Mouse (Mus musculus) ES-Bruce4 (cell line): ENCODE measurements around the gene Tfpt.

Experiments used
- CTCF ChIP-seq: IDR thresholded peaks from one replicate; pipeline ENCODE4 v1.8.1; 2011; ENCODE audit warnings: low read depth, low read length
- EP300 ChIP-seq: IDR thresholded peaks from 2 replicates; pipeline ENCODE4 v1.6.1; 2011; ENCODE audit warnings: low read depth, low read length; ENCODE audit not compliant: insufficient read depth
- POLR2A ChIP-seq: IDR thresholded peaks from one replicate; pipeline ENCODE4 v1.8.1; 2011; ENCODE audit warnings: low read length; ENCODE audit not compliant: insufficient read depth

GRCm38 (mm10) chr7:3629030-3629429 lies 699 bp downstream of the Tfpt start:
- TF ChIP-seq POLR2A (no peak), CTCF (no peak), EP300 (no peak)
